Mouse (Mus musculus) mouse trophoblast stem cell (cell line): ENCODE measurements around the gene Phgdh.

Experiments
- in situ Hi-C, 2 experiments: fragments of 300-500 bp; cut with MseI, MboI; formaldehyde crosslinking; loops; 2 replicates in 1 of 2; 3 replicates in 1 of 2; pipeline ENCODE4 v1.15.1; 2025

Gene Phgdh

GRCm38 (mm10) chr3:98353892-98354291, 14.1 kb upstream of the Phgdh start:
- in situ Hi-C loops = loop anchor here (25.0 kb wide), 2 partner anchors 233 to 258 kb away; partner anchors contain the start of gene Gm10681 (in 1 of the 2)

- in situ Hi-C loops = loop anchor here in 1 of 2 experiments (25.0 kb wide), 1 partner anchor 89 kb away; no protein-coding TSS in a partner anchor
These were observed 8.9 kb upstream of the Phgdh start for GRCm38 (mm10) chr3:98348705-98349104.

DNA sequence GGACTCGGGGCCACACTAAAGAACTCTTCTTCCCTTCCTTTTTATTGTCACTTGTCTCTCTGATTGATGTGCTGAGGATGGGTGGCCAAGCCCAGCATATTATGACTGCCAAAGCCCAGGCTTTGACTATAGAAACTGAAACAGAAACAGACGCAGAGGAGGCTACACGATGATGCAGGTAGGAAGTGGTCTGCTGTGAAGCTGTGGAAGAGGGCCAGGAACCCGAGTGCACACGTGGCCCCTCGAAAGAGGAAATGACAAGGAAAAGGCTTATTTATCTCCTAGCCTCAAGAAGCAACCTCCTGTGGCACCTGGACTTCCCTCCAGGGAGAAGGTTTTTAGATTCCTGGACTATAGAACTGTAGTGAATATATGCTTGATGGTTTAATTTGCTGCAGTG, 8.3 kb upstream of the Phgdh start:
- in situ Hi-C loops = loop anchor here in 1 of 2 experiments (25.0 kb wide), 1 partner anchor 89 kb away; no protein-coding TSS in a partner anchor

DNA sequence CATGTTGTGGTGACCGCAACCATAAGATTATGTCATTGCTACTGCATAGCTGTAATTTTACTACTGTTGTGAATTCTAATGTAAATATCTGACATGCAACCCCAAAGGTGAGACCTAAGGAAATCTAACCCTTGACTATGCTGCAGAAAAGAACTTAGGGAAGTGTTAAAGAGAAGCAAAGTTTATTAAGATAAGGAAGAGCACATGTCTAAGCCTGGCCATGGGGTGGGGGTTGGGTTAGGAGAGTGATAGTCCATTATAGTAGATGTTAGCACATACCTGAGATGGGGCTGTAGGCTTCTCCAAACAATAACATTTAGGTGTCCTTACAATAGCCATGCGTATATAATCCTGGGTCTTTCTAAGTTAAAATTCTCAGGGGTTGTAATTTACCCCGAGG, 3.4 kb upstream of the Phgdh start:
- in situ Hi-C loops = loop anchor here in 1 of 2 experiments (25.0 kb wide), 1 partner anchor 94 kb away; no protein-coding TSS in a partner anchor

- in situ Hi-C loops = loop anchor here in 1 of 2 experiments (25.0 kb wide), 1 partner anchor 96 kb away; no protein-coding TSS in a partner anchor
These were observed 1.2 kb upstream of the Phgdh start for GRCm38 (mm10) chr3:98340818-98341594.

- in situ Hi-C loops = loop anchor here in 1 of 2 experiments (25.0 kb wide), 1 partner anchor 98 kb away; no protein-coding TSS in a partner anchor
These were observed 589 bp downstream of the Phgdh start for GRCm38 (mm10) chr3:98339097-98339705.

- in situ Hi-C loops = loop anchor here in 1 of 2 experiments (25.0 kb wide), 1 partner anchor 99 kb away; no protein-coding TSS in a partner anchor
These were observed 1.2 kb downstream of the Phgdh start for GRCm38 (mm10) chr3:98338584-98339041.

GRCm38 (mm10) chr3:98336661-98337654, 2.8 kb downstream of the Phgdh start:
- in situ Hi-C loops = loop anchor here in 1 of 2 experiments (25.0 kb wide), 1 partner anchor 100 kb away; no protein-coding TSS in a partner anchor

- in situ Hi-C loops = loop anchor here in 1 of 2 experiments (25.0 kb wide), 1 partner anchor 101 kb away; no protein-coding TSS in a partner anchor
These were observed 3.9 kb downstream of the Phgdh start for GRCm38 (mm10) chr3:98335886-98336285.

DNA sequence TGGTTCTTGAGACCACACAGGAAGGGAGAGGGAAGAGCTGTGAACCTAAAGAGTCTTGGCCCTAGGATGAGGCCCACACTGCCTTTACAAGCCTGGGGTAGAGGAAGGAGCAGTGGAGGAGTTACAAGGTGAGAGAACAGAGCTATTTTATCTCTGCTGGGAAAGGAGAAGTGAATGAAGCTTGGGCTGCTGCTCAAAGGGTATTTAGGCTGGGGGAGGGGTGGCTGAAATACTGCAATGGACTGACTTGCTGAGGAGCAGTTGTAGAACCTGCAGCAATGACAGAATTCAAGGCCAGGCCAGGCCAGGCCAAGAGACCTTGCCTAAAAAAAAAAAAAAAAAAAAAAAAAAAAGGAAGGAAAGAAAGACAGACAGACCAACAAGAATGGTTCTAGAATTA, 4.5 kb downstream of the Phgdh start:
- in situ Hi-C loops = loop anchor here in 1 of 2 experiments (25.0 kb wide), 1 partner anchor 102 kb away; no protein-coding TSS in a partner anchor

- in situ Hi-C loops = loop anchor here in 1 of 2 experiments (25.0 kb wide), 1 partner anchor 103 kb away; no protein-coding TSS in a partner anchor
These were observed 5.8 kb downstream of the Phgdh start for GRCm38 (mm10) chr3:98334010-98334409.

GRCm38 (mm10) chr3:98324235-98324634, 15.6 kb downstream of the Phgdh start:
- in situ Hi-C loops = loop anchor here in 1 of 2 experiments (25.0 kb wide), 1 partner anchor 412 kb away; the partner anchor contains the start of gene Sec22b

DNA sequence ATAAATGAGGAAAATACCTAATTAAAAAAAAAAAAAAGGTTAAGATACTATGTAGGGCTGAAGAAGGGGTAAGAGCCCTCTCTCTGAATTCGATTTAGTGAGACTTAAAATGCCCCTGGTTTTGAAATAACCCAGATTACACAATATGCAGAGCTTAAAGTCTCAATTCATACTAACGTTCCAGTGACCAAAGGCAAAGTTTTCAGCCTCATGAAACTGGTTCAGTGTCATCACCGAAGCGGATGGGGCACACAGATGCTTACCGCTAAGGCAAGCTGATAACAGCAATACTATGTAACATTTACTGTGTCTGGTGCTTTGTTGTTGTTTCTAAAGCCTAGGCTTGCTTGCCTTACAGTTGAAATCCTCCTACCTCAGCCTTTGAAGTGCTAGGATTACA, 17.6 kb downstream of the Phgdh start:
- in situ Hi-C loops = loop anchor here in 1 of 2 experiments (25.0 kb wide), 1 partner anchor 410 kb away; the partner anchor contains the start of gene Sec22b

DNA sequence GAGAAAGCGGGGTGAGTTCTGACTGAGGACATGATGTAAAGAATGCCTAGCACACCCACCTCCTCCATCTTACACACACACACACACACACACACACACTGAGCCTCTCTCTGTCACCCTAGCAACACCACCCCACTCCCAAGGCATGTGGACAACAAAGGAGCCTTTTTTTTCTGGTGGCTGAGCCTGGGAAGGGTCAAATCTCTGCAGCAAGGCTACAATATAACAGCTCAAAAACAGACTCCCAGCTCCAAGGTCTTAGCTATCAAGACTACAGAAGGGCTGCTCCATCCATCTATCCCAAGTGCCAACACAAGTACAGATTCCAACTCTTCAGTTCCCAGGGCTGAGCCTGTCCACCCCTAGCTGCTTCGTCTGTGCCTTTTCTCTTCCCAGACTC, 20.6 kb downstream of the Phgdh start:
- in situ Hi-C loops = loop anchor here (10.0 to 25.0 kb wide), 3 partner anchors 94 to 407 kb away; partner anchors contain the start of genes Reg4 (in 1 of the 2) and Sec22b (in 1 of the 2)

DNA sequence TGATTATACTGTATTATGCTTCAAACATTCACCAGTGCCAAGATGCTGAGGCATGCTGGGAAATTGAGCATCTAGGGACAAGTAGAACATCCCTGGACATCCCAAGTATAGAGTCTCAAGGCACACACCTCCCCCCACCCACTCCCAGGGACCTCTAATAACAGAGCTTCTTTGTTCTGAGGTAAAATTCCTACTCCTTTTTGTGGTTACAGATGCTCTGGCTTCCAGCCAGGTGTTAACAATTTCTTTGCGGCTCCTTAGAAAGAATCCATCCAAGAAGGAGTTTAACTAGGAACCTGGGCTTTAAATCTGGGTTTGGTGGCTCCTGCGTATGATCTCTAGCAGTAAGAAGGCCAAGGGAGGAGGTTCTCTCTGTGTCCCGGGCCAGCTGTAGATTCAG, 22.6 kb downstream of the Phgdh start:
- in situ Hi-C loops = loop anchor here (10.0 to 25.0 kb wide), 3 partner anchors 92 to 405 kb away; partner anchors contain the start of genes Reg4 (in 1 of the 2) and Sec22b (in 1 of the 2)

DNA sequence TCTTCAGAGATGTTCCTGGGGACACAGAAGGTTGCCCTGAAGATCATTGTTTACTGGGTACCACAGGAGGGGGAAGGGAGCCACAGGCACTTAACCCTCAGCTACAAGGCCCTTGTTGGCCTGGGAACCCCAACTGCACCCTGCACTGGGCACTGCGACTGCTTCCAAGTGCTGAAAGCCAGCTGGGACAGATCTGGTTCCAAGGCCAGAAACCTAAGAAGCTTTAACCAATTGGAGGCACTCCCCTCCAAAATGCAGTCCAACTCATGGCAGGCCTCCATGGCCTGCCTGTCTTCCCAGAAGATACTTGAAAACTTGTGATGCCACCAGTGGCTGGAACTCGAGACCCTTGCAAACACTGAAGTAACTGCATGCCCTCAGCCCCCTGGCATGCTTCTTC, 24.6 kb downstream of the Phgdh start:
- in situ Hi-C loops = loop anchor here (10.0 to 25.0 kb wide), 3 partner anchors 90 to 403 kb away; partner anchors contain the start of genes Reg4 (in 1 of the 2) and Sec22b (in 1 of the 2)

DNA sequence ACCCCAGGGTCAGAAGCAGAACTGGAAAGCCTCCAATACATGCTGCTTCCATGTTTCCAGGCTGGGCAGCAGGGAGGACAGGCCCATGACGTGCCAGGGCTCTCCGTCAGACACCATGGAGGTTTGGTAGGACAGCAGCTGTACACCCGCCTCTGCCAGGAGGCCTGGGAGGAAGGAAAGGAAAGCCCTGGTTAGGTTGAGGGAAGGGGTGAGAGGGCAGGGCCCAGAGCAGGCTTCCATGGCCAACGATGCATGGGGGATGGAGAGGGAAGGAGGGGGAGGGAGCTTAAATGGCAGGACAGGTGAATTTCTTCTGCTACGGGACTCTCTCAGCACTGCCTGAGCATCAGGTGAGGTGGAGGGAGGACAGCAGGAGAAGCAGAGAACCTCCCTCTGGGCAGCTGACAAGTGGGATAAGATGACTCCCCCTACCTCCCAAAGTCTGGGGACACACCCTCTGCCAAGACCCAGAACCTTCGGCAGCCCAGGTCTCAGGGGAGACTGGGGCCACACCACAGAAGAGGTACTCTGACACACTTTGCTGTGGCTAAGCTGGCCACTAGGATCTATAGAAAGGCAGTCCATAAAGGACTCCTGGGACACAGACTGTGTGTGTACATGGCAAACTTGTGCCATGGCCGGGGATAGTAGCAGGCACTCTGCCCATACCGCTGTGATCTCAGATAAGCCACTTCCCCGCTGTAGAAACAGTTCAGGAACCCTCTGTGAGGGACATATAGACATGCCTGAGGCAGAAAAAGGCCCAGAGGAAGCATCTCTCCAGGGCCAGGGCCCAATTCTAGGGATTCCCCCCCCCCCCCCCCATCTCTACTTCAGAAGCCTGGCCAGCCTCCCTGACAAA, 26.3 kb downstream of the Phgdh start:
- in situ Hi-C loops = loop anchor here (10.0 to 25.0 kb wide), 3 partner anchors 89 to 401 kb away; partner anchors contain the start of genes Reg4 (in 1 of the 2) and Sec22b (in 1 of the 2)

GRCm38 (mm10) chr3:98312867-98313266, 26.9 kb downstream of the Phgdh start:
- in situ Hi-C loops = loop anchor here (10.0 to 25.0 kb wide), 3 partner anchors 88 to 401 kb away; partner anchors contain the start of genes Reg4 (in 1 of the 2) and Sec22b (in 1 of the 2)

DNA sequence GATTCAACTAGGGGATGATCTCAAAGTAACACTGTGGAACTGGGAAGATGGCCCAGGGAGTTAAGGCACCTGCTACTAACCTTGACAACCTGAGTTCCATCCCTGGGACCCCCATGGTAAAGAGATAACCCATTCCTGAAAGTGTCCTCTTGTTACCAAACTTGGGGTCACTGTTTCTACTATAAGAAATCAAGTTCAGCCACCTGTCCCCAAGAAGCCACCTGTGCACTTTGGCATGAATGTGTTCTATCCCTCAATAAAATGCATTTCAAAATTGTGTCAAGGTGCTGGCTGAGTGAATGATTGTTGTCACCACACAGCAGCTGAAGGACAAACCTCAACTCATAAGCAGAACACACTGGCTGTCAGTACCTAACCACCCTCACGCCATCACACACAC, 29.3 kb downstream of the Phgdh start:
- in situ Hi-C loops = loop anchor here (10.0 to 25.0 kb wide), 3 partner anchors 86 to 398 kb away; partner anchors contain the start of genes Reg4 (in 1 of the 2) and Sec22b (in 1 of the 2)
